Mouse (Mus musculus): ENCODE data around the gene Gna11.

DNA sequence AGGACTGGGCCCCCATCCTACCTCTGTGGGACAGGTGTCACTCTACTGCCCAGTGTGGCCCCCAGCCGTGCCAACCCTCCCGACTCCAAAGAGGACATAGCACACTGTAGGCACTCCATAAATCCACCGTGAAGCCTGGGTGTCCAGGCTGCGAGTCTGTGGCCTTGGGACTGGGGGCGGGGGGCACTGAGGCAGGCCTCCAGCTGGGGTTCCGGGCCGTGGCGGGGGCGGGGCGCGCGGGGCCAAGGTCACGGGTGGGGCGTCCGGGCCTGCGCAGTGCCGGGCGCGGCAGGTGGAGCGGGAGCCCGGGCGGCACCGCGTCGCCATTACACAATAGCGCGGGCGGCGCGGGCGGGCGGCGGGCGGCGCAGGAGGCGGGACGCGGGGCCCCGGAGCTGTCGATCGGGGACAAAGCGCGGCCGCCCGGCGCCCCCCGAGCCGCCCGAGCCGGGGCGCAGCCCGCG, 14.2 kb upstream of the Gna11 start, which contains the start of gene Aes:
- TF ChIP-seq CTCF (IDR thresholded peaks at IDR 0.05; ENCODE audit: control insufficient read depth, insufficient read depth, insufficient replicate concordance, low read depth, low read length), result no peak
- no peak for TF ChIP-seq POLR2A (IDR thresholded peaks at IDR 0.05; ENCODE audit: control insufficient read depth, low read depth, low read length)
